Mouse (Mus musculus) embryonic facial prominence, embryonic 13.5 days (tissue): ENCODE data around the gene Grk5. TPM values are rescaled to one million over a fixed set of nuclear protein-coding genes. Genes with fewer than 3 reads are reported as not detected.

Experiments
- ATAC-seq: fragments of 200-750 bp; cut with Nextera tagmentation; 2 replicates; pipeline ENCODE4 v1.8.0; 2017; ENCODE audit warnings: low read depth; ENCODE audit not compliant: insufficient number of reproducible peaks, insufficient read depth, low FRiP score, low TSS enrichment
- H3K27ac ChIP-seq: fragments of 300-500 bp; sonication (generic); 2 replicates; pipeline ENCODE4 v1.5.1; 2015; ENCODE audit warnings: moderate library complexity, mild to moderate bottlenecking, inconsistent platforms
- H3K27me3 ChIP-seq: fragments of 300-500 bp; sonication (generic); 2 replicates; pipeline ENCODE4 v1.6.1; 2015; ENCODE audit warnings: mild to moderate bottlenecking, inconsistent platforms
- H3K36me3 ChIP-seq: fragments of 300-500 bp; sonication (generic); 2 replicates; pipeline ENCODE4 v1.6.1; 2015; ENCODE audit warnings: mild to moderate bottlenecking, inconsistent platforms
- H3K4me1 ChIP-seq: fragments of 300-500 bp; sonication (generic); 2 replicates; pipeline ENCODE4 v1.6.1; 2015; ENCODE audit warnings: inconsistent platforms
- H3K4me2 ChIP-seq: fragments of 300-500 bp; sonication (generic); 2 replicates; pipeline ENCODE4 v1.6.1; 2015; ENCODE audit warnings: moderate library complexity, mild to moderate bottlenecking, inconsistent platforms
- H3K4me3 ChIP-seq: fragments of 300-500 bp; sonication (generic); 2 replicates; pipeline ENCODE4 v1.5.1; 2015; ENCODE audit warnings: mild to moderate bottlenecking, inconsistent platforms
- H3K9ac ChIP-seq: fragments of 300-500 bp; sonication (generic); 2 replicates; pipeline ENCODE4 v1.6.1; 2015; ENCODE audit warnings: mild to moderate bottlenecking, inconsistent platforms
- H3K9me3 ChIP-seq: fragments of 300-500 bp; sonication (generic); 2 replicates; pipeline ENCODE4 v1.6.1; 2016; ENCODE audit warnings: inconsistent platforms
- WGBS: fragments of 180-500 bp; shearing (Covaris S2); methylation state at CpG from one replicate; pipeline ENCODE4 v1.1.7; 2015; ENCODE audit warnings: mixed read lengths; 5-methylcytosine and 5-hydroxymethylcytosine counted together
- polyA plus RNA-seq: library from polyadenylated mRNA; unstranded; fragments of >200 nt; fragmentation: Nextera tagmentation; extraction: Ambion mirVana; gene quantifications from 2 replicates; pipeline ENCODE4 v1.2.1, GENCODE M21; 2015

The Grk5 gene
- polyA plus RNA-seq, 1 experiment from 2014 or later = 3.6 TPM

GRCm38 (mm10) chr19:60989766-60990165 lies 100.2 kb downstream of the Grk5 start:
- 84% methylated on average over 5 of the region's 5 CpGs for WGBS
- ATAC-seq = no peak
- Histone ChIP-seq H3K9ac (no peak overlapping the region), H3K36me3 (no peaks in the 10 kb centered on the region), H3K9me3 (no peaks in the 10 kb centered on the region), H3K27ac (no peak overlapping the region), H3K27me3 (no peaks in the 10 kb centered on the region), H3K4me2 (no peak overlapping the region), H3K4me1 (no peaks in the 10 kb centered on the region), H3K4me3 (no peak overlapping the region)

GRCm38 (mm10) chr19:60994214-60994613 lies 104.7 kb downstream of the Grk5 start:
- Histone ChIP-seq H3K4me3 (no peak overlapping the region), H3K4me2 (no peak overlapping the region), H3K27ac (no peak overlapping the region), H3K4me1 (no peaks in the 10 kb centered on the region), H3K27me3 (no peaks in the 10 kb centered on the region), H3K9ac (no peak overlapping the region), H3K36me3 (no peaks in the 10 kb centered on the region), H3K9me3 (no peaks in the 10 kb centered on the region)
- WGBS = 69% methylated on average over 3 of the region's 3 CpGs
- ATAC-seq = no peak

- WGBS = 69% methylated on average over 2 of the region's 2 CpGs
- Histone ChIP-seq H3K9me3 (no peaks in the 10 kb centered on the region), H3K27me3 (no peaks in the 10 kb centered on the region), H3K9ac (no peak overlapping the region), H3K4me3 (no peak overlapping the region), H3K4me1 (no peaks in the 10 kb centered on the region), H3K4me2 (no peak overlapping the region), H3K27ac (no peak overlapping the region), H3K36me3 (no peaks in the 10 kb centered on the region)
- ATAC-seq = no peak
Observed at GRCm38 (mm10) chr19:60994845-60995244, 105.3 kb downstream of the Grk5 start.

GRCm38 (mm10) chr19:60997784-60998183 lies 108.2 kb downstream of the Grk5 start:
- Histone ChIP-seq H3K9me3 (no peaks in the 10 kb centered on the region), H3K9ac (no peak overlapping the region), H3K4me1 (no peaks in the 10 kb centered on the region), H3K36me3 (no peaks in the 10 kb centered on the region), H3K4me2 (no peak overlapping the region), H3K4me3 (no peak overlapping the region), H3K27me3 (no peaks in the 10 kb centered on the region), H3K27ac (no peak overlapping the region)
- WGBS = 86% methylated on average over 4 of the region's 4 CpGs
- ATAC-seq = no peak

- no peaks in the 10 kb centered on the region for H3K36me3 ChIP-seq
- no peaks in the 10 kb centered on the region for H3K27me3 ChIP-seq
- H3K4me2 ChIP-seq = no peak overlapping the region
- H3K4me1 ChIP-seq = no peaks in the 10 kb centered on the region
- WGBS = 85% methylated on average over 2 of the region's 2 CpGs
- no peak overlapping the region for H3K4me3 ChIP-seq
- no peak overlapping the region for H3K27ac ChIP-seq
- no peak overlapping the region for H3K9ac ChIP-seq
- ATAC-seq = no peak
- H3K9me3 ChIP-seq = no peaks in the 10 kb centered on the region
Observed at GRCm38 (mm10) chr19:60999652-61000051, 110.1 kb downstream of the Grk5 start.

- Histone ChIP-seq H3K9me3 (no peaks in the 10 kb centered on the region), H3K27ac (no peak overlapping the region), H3K4me2 (no peak overlapping the region), H3K4me1 (no peaks in the 10 kb centered on the region), H3K4me3 (no peak overlapping the region), H3K9ac (no peak overlapping the region), H3K27me3 (no peaks in the 10 kb centered on the region), H3K36me3 (no peaks in the 10 kb centered on the region)
- no peak for ATAC-seq
- 93% methylated on average over 2 of the region's 2 CpGs for WGBS
Observed at GRCm38 (mm10) chr19:61000958-61001357, 111.4 kb downstream of the Grk5 start.

GRCm38 (mm10) chr19:61009266-61009665 lies 119.7 kb downstream of the Grk5 start:
- WGBS = 93% methylated on average over 2 of the region's 2 CpGs
- no peaks in the 10 kb centered on the region for H3K9me3 ChIP-seq
- H3K36me3 ChIP-seq = no peaks in the 10 kb centered on the region
- H3K9ac ChIP-seq = no peak overlapping the region
- no peak overlapping the region for H3K4me2 ChIP-seq
- no peak overlapping the region for H3K4me3 ChIP-seq
- H3K27me3 ChIP-seq = no peaks in the 10 kb centered on the region
- no peak for ATAC-seq
- no peak overlapping the region for H3K27ac ChIP-seq
- no peaks in the 10 kb centered on the region for H3K4me1 ChIP-seq

GRCm38 (mm10) chr19:61017477-61018266 lies 128.1 kb downstream of the Grk5 start:
- no peak overlapping the region for H3K27ac ChIP-seq
- WGBS = 79% methylated on average over 1 of the region's 1 CpGs
- no peaks in the 10 kb centered on the region for H3K9me3 ChIP-seq

GRCm38 (mm10) chr19:61021502-61021901 lies 132.0 kb downstream of the Grk5 start:
- no peaks in the 10 kb centered on the region for H3K36me3 ChIP-seq
- 0 out of 2 replicates have a peak, but pooled peaks have one; percentile 26 for ATAC-seq

More at GRCm38 (mm10) chr19:61017477-61018266, 128.1 kb downstream of the Grk5 start:
- Histone ChIP-seq H3K9ac (no peak overlapping the region), H3K4me3 (no peak overlapping the region), H3K4me1 (peaks cover 25% of the 10 kb centered on the region), H3K27me3 (no peaks in the 10 kb centered on the region), H3K4me2 (no peak overlapping the region), H3K36me3 (no peaks in the 10 kb centered on the region)
- ATAC-seq = no peak

GRCm38 (mm10) chr19:61021939-61022566 lies 132.5 kb downstream of the Grk5 start:
- H3K4me1 ChIP-seq = peaks cover 31% of the 10 kb centered on the region
- no peak overlapping the region for H3K4me3 ChIP-seq
- peak; percentile 56; the same call in 1 of the 2 replicates for ATAC-seq
- no peaks in the 10 kb centered on the region for H3K9me3 ChIP-seq
- no peak overlapping the region for H3K9ac ChIP-seq
- no peaks in the 10 kb centered on the region for H3K27me3 ChIP-seq
- H3K4me2 ChIP-seq = peak overlapping the region; percentile 30
- WGBS = 56% methylated on average over 3 of the region's 3 CpGs
- no peaks in the 10 kb centered on the region for H3K36me3 ChIP-seq
- H3K27ac ChIP-seq = peak overlapping the region; percentile 68

More at GRCm38 (mm10) chr19:61021502-61021901, 132.0 kb downstream of the Grk5 start:
- H3K27ac ChIP-seq = peak overlapping the region; percentile 68
- no peak overlapping the region for H3K4me3 ChIP-seq
- WGBS = 17% methylated on average over 2 of the region's 2 CpGs
- H3K9me3 ChIP-seq = no peaks in the 10 kb centered on the region
- peaks cover 31% of the 10 kb centered on the region for H3K4me1 ChIP-seq
- no peak overlapping the region for H3K9ac ChIP-seq
- H3K4me2 ChIP-seq = peak overlapping the region; percentile 30
- no peaks in the 10 kb centered on the region for H3K27me3 ChIP-seq

- H3K4me1 ChIP-seq = no peaks in the 10 kb centered on the region
- H3K4me2 ChIP-seq = no peak overlapping the region
- WGBS = 82% methylated on average over 2 of the region's 2 CpGs
- no peaks in the 10 kb centered on the region for H3K36me3 ChIP-seq
- no peak overlapping the region for H3K4me3 ChIP-seq
- no peaks in the 10 kb centered on the region for H3K9me3 ChIP-seq
- H3K27me3 ChIP-seq = no peaks in the 10 kb centered on the region
- H3K27ac ChIP-seq = no peak overlapping the region
- ATAC-seq = no peak
- no peak overlapping the region for H3K9ac ChIP-seq
Observed at GRCm38 (mm10) chr19:61031570-61031969, 142.0 kb downstream of the Grk5 start.

- ATAC-seq = no peak
- no peaks in the 10 kb centered on the region for H3K9me3 ChIP-seq
Observed at GRCm38 (mm10) chr19:61039151-61039550, 149.6 kb downstream of the Grk5 start.

More at GRCm38 (mm10) chr19:61039151-61039550, 149.6 kb downstream of the Grk5 start:
- H3K9ac ChIP-seq = no peak overlapping the region
- peaks cover 7% of the 10 kb centered on the region; the same call in 1 of the 2 replicates for H3K36me3 ChIP-seq
- no peak overlapping the region for H3K4me2 ChIP-seq
- H3K4me3 ChIP-seq = no peak overlapping the region
- no peaks in the 10 kb centered on the region for H3K27me3 ChIP-seq
- no peak overlapping the region for H3K27ac ChIP-seq
- H3K4me1 ChIP-seq = no peaks in the 10 kb centered on the region
